Mouse (Mus musculus) ES-Bruce4 (cell line): Measurements from ENCODE around the gene Synpo2l. TPM values are rescaled to one million over a fixed set of nuclear protein-coding genes. Genes with fewer than 3 reads are reported as not detected.

Experiments used
- H3K27ac ChIP-seq: 2 replicates; pipeline ENCODE4 v1.5.1; 2012; ENCODE audit warnings: low read length, inconsistent platforms; ENCODE audit not compliant: insufficient read depth
- H3K27me3 ChIP-seq: 2 replicates; pipeline ENCODE4 v1.6.1; 2012; ENCODE audit warnings: mild to moderate bottlenecking, low read length, inconsistent platforms; ENCODE audit not compliant: control insufficient read depth, poor library complexity, insufficient read depth, severe bottlenecking
- H3K36me3 ChIP-seq: 2 replicates; pipeline ENCODE4 v1.6.1; 2012; ENCODE audit warnings: inconsistent platforms, mild to moderate bottlenecking, low read length, moderate library complexity; ENCODE audit not compliant: control insufficient read depth, poor library complexity, insufficient read depth, severe bottlenecking
- H3K4me1 ChIP-seq: one replicate; pipeline ENCODE4 v1.8.1; 2011; ENCODE audit warnings: low read length; ENCODE audit not compliant: control insufficient read depth, insufficient read depth
- H3K4me3 ChIP-seq: 2 replicates; pipeline ENCODE4 v1.5.1; 2011; ENCODE audit warnings: low read depth, mild to moderate bottlenecking, low read length
- H3K9ac ChIP-seq: 2 replicates; pipeline ENCODE4 v1.6.1; 2012; ENCODE audit warnings: low read depth, mild to moderate bottlenecking, inconsistent platforms; ENCODE audit not compliant: poor library complexity, severe bottlenecking
- H3K9me3 ChIP-seq: replicated peaks from 2 replicates; pipeline ENCODE4 v1.6.1; 2012; ENCODE audit warnings: mild to moderate bottlenecking, low read length, inconsistent platforms; ENCODE audit not compliant: control insufficient read depth, poor library complexity, insufficient read depth, severe bottlenecking
- CTCF ChIP-seq: IDR thresholded peaks from one replicate; pipeline ENCODE4 v1.8.1; 2011; ENCODE audit warnings: low read depth, low read length
- EP300 ChIP-seq: IDR thresholded peaks from 2 replicates; pipeline ENCODE4 v1.6.1; 2011; ENCODE audit warnings: low read depth, low read length; ENCODE audit not compliant: insufficient read depth
- POLR2A ChIP-seq: IDR thresholded peaks from one replicate; pipeline ENCODE4 v1.8.1; 2011; ENCODE audit warnings: low read length; ENCODE audit not compliant: insufficient read depth
- polyA plus RNA-seq: library from polyadenylated mRNA; stranded (reverse); fragments of >200 nt; gene quantifications from 2 replicates; pipeline ENCODE4 v1.2.4, GENCODE M21; 2011; ENCODE audit warnings: low read depth; ENCODE audit not compliant: missing spikeins, insufficient read depth, insufficient read length

Synpo2l gene
- polyA plus RNA-seq, 1 experiment = 6.1 TPM

- TF ChIP-seq CTCF = no peak
- no peak for TF ChIP-seq EP300
- TF ChIP-seq POLR2A = no peak
- H3K9ac ChIP-seq = no peak overlapping the region
- no peaks in the 10 kb centered on the region for H3K27me3 ChIP-seq
- H3K4me1 ChIP-seq = no peaks in the 10 kb centered on the region
- no peak overlapping the region for H3K27ac ChIP-seq
- no peaks in the 10 kb centered on the region for H3K36me3 ChIP-seq
- no peak overlapping the region for H3K4me3 ChIP-seq
- H3K9me3 ChIP-seq = no peaks in the 10 kb centered on the region
Measured at GRCm38 (mm10) chr14:20609519-20609918, 58.6 kb downstream of the Synpo2l start.

Other genes starting within 250 kb of the Synpo2l start
- 0.50 and 2.1 TPM in 2 replicates for gene Cfap70, start 216.1 kb downstream of the Synpo2l start, polyA plus RNA-seq
- 117 and 121 TPM in 2 replicates for gene Anxa7, start 188.2 kb downstream of the Synpo2l start, polyA plus RNA-seq
- 3.2 and 3.8 TPM in 2 replicates for gene Mss51, start 171.5 kb downstream of the Synpo2l start, polyA plus RNA-seq
- 105 and 118 TPM in 2 replicates for gene Ppp3cb, start 121.8 kb downstream of the Synpo2l start, polyA plus RNA-seq
- 21.4 and 22.3 TPM in 2 replicates for gene Usp54, start 27.3 kb downstream of the Synpo2l start, polyA plus RNA-seq
- gene Myoz1, start 11.8 kb downstream of the Synpo2l start, polyA plus RNA-seq = not detected in 2 replicates
- gene Sec24c, start 6.0 kb upstream of the Synpo2l start, polyA plus RNA-seq = 133 and 140 TPM in 2 replicates
- 8.0 and 8.9 TPM in 2 replicates for gene Fut11, start 26.6 kb upstream of the Synpo2l start, polyA plus RNA-seq
- 131 and 151 TPM in 2 replicates for gene Chchd1, start 34.7 kb upstream of the Synpo2l start, polyA plus RNA-seq
- gene Zswim8, start 39.2 kb upstream of the Synpo2l start, polyA plus RNA-seq = 37.0 and 37.1 TPM in 2 replicates
- 11.0 and 11.1 TPM in 2 replicates for gene Ndst2, start 66.2 kb upstream of the Synpo2l start, polyA plus RNA-seq
- 30.1 and 33.9 TPM in 2 replicates for gene Camk2g, start 125.7 kb upstream of the Synpo2l start, polyA plus RNA-seq
- 4.9 and 5.5 TPM in 2 replicates for gene Plau, start 168.3 kb upstream of the Synpo2l start, polyA plus RNA-seq